Mouse (Mus musculus): Measurements from ENCODE around the gene Sgtb. TPM values are rescaled to one million over a fixed set of nuclear protein-coding genes. Genes with fewer than 3 reads are reported as not detected.

Sgtb gene
- total RNA-seq, 2 experiments from 2014 or later = 79.8 to 80.1 TPM

- DNase-seq (ENCODE audit: low spot score in 2 of 2) = peak in 1 of 2 experiments; percentile 94
Observed at GRCm38 (mm10) chr13:104177796-104178649, 68.5 kb downstream of the Sgtb start, which contains the start of gene Trappc13. Trappc13 (minus strand) TSS chr13:104178469.

GRCm38 (mm10) chr13:104178650-104179121 is 69.1 kb downstream of the Sgtb start, which contains the start of gene Trim23:
Trim23 (plus strand) TSS chr13:104178797.
- peak; percentile 96 to 98 for DNase-seq (ENCODE audit: low spot score in 2 of 2)

GRCm38 (mm10) chr13:104179176-104179888 is 69.8 kb downstream of the Sgtb start:
- DNase-seq (ENCODE audit: low spot score in 2 of 2) = no peak

GRCm38 (mm10) chr13:104187357-104187756 is 77.8 kb downstream of the Sgtb start:
- DNase-seq (ENCODE audit: low spot score in 2 of 2) = no peak

Other genes with a start within 250 kb of the Sgtb start
- gene Erbin, start 189.2 kb upstream of the Sgtb start, total RNA-seq (2021) = 10 to 100 TPM; 45.5 to 54.8 TPM
- gene Nln, start 127 bp upstream of the Sgtb start, total RNA-seq (2021) = 10 to 100 TPM; 17.4 to 21.1 TPM
- 10 to 100 TPM; 51.6 to 52.1 TPM for gene Trappc13, start 68.7 kb downstream of the Sgtb start, total RNA-seq (2021)
- gene Trim23, start 69.1 kb downstream of the Sgtb start, total RNA-seq (2021) = 10 to 100 TPM; 57.8 to 58.9 TPM
- under 1 TPM; 0.25 to 0.79 TPM for gene Cenpk, start 118.9 kb downstream of the Sgtb start, total RNA-seq (2021)
- gene Ppwd1, start 119.1 kb downstream of the Sgtb start, total RNA-seq (2021) = 10 to 100 TPM; 12.2 to 15.7 TPM
- 1 to 10 TPM; 3.7 to 3.9 TPM for gene Adamts6, start 178.1 kb downstream of the Sgtb start, total RNA-seq (2021)